Mouse (Mus musculus) C2C12 (cell line): ENCODE data around the gene Kcnj11. TPM values are rescaled to one million over a fixed set of nuclear protein-coding genes. Genes with fewer than 3 reads are reported as not detected.
A peak's percentile ranks its signal among the peaks of the same experiment; 100 is the strongest.

Experiments
- H3K27me3 ChIP-seq: one replicate; pipeline ENCODE4 v1.6.1; 2011; ENCODE audit not compliant: control insufficient read depth, insufficient read depth, insufficient read length
- H3K36me3 ChIP-seq: one replicate; pipeline ENCODE4 v1.6.1; 2011; ENCODE audit not compliant: control insufficient read depth, insufficient read depth
- H3K4me3 ChIP-seq: one replicate; pipeline ENCODE4 v1.5.1; 2011; ENCODE audit warnings: mild to moderate bottlenecking, control low read depth; ENCODE audit not compliant: poor library complexity, insufficient read depth, severe bottlenecking
- H3K79me2 ChIP-seq: one replicate; pipeline ENCODE4 v1.6.1; 2011; ENCODE audit not compliant: control insufficient read depth, insufficient read depth
- H3K79me3 ChIP-seq: one replicate; pipeline ENCODE4 v1.6.1; 2011; ENCODE audit warnings: low read depth, control low read depth
- H3ac ChIP-seq: one replicate; pipeline ENCODE3; 2011; ENCODE audit warnings: low read depth; ENCODE audit not compliant: control insufficient read depth, insufficient read length
- CEBPB ChIP-seq: IDR thresholded peaks from one replicate; pipeline ENCODE4 v1.6.1; 2011; ENCODE audit warnings: low read depth, mild to moderate bottlenecking, control low read depth, moderate library complexity
- CTCF ChIP-seq: IDR thresholded peaks from one replicate; pipeline ENCODE4 v1.5.1; 2011; ENCODE audit not compliant: control insufficient read depth, insufficient read depth, insufficient read length
- FOSL1 ChIP-seq: IDR thresholded peaks from one replicate; pipeline ENCODE4 v1.8.0; 2011; ENCODE audit warnings: mild to moderate bottlenecking, low read length; ENCODE audit not compliant: poor library complexity, insufficient read depth, severe bottlenecking
- MAX ChIP-seq: IDR thresholded peaks from one replicate; pipeline ENCODE4 v1.6.1; 2011; ENCODE audit warnings: mild to moderate bottlenecking, control low read depth
- MYOD1 ChIP-seq: IDR thresholded peaks from one replicate; pipeline ENCODE4 v1.6.1; 2011; ENCODE audit warnings: low read depth; ENCODE audit not compliant: control insufficient read depth, insufficient read length
- MYOG ChIP-seq: IDR thresholded peaks from one replicate; pipeline ENCODE4 v1.6.1; 2011; ENCODE audit not compliant: control insufficient read depth, insufficient read length; ENCODE audit errors: extremely low read depth
- USF1 ChIP-seq: IDR thresholded peaks from one replicate; pipeline ENCODE4 v1.6.1; 2011; ENCODE audit warnings: low read depth, mild to moderate bottlenecking, control low read depth, moderate library complexity
- polyA plus RNA-seq: library from polyadenylated mRNA; unstranded; fragments of >200 nt; fragmentation: generic; extraction: Trizol; gene quantifications from one replicate; pipeline ENCODE4 v1.2.1, GENCODE M21; 2012; ENCODE audit warnings: missing spikeins

Kcnj11 gene
- polyA plus RNA-seq, 1 experiment = not detected

GRCm38 (mm10) chr7:46096136-46096535 lies 4.4 kb downstream of the Kcnj11 start:
- Histone ChIP-seq H3K27me3 (peaks cover 40% of the 10 kb centered on the region), H3K79me2 (no peaks in the 10 kb centered on the region)
- TF ChIP-seq CEBPB = no peak
- peak; percentile 38 for TF ChIP-seq CTCF

GRCm38 (mm10) chr7:46092803-46093202 lies 7.8 kb downstream of the Kcnj11 start:
- no peak for TF ChIP-seq MYOD1
- TF ChIP-seq USF1 = no peak
- TF ChIP-seq FOSL1 = no peak
- no peak for TF ChIP-seq MAX
- no peak for TF ChIP-seq CEBPB
- no peak for TF ChIP-seq MYOG
- TF ChIP-seq CTCF = no peak
- H3K79me2 ChIP-seq = no peaks in the 10 kb centered on the region
- H3ac ChIP-seq = no peak overlapping the region
- H3K79me3 ChIP-seq = no peaks in the 10 kb centered on the region
- no peak overlapping the region for H3K4me3 ChIP-seq
- H3K36me3 ChIP-seq = no peaks in the 10 kb centered on the region
- peaks cover 23% of the 10 kb centered on the region for H3K27me3 ChIP-seq

More at GRCm38 (mm10) chr7:46096136-46096535, 4.4 kb downstream of the Kcnj11 start:
- Histone ChIP-seq H3K36me3 (no peaks in the 10 kb centered on the region), H3K4me3 (no peak overlapping the region), H3ac (no peak overlapping the region), H3K79me3 (no peaks in the 10 kb centered on the region)

GRCm38 (mm10) chr7:46088241-46088640 lies 12.3 kb downstream of the Kcnj11 start:
- TF ChIP-seq FOSL1 (no peak), MAX (no peak), USF1 (no peak), CEBPB (no peak), MYOD1 (no peak), MYOG (no peak), CTCF (no peak)
- no peaks in the 10 kb centered on the region for H3K79me2 ChIP-seq
- peaks cover 9% of the 10 kb centered on the region for H3K36me3 ChIP-seq
- peaks cover 7% of the 10 kb centered on the region for H3K27me3 ChIP-seq
- no peak overlapping the region for H3K4me3 ChIP-seq
- H3ac ChIP-seq = no peak overlapping the region
- H3K79me3 ChIP-seq = no peaks in the 10 kb centered on the region

- Histone ChIP-seq H3K4me3 (no peak overlapping the region), H3K79me3 (no peaks in the 10 kb centered on the region), H3K79me2 (no peaks in the 10 kb centered on the region), H3K36me3 (peaks cover 9% of the 10 kb centered on the region), H3ac (no peak overlapping the region), H3K27me3 (no peaks in the 10 kb centered on the region)
- no peak for TF ChIP-seq CEBPB
- no peak for TF ChIP-seq MYOD1
- TF ChIP-seq FOSL1 = no peak
- TF ChIP-seq CTCF = no peak
- no peak for TF ChIP-seq USF1
- no peak for TF ChIP-seq MYOG
- no peak for TF ChIP-seq MAX
Observed at GRCm38 (mm10) chr7:46086378-46086777, 14.2 kb downstream of the Kcnj11 start.

- Histone ChIP-seq H3K79me3 (no peaks in the 10 kb centered on the region), H3K36me3 (peaks cover 9% of the 10 kb centered on the region), H3ac (no peak overlapping the region), H3K79me2 (no peaks in the 10 kb centered on the region), H3K4me3 (no peak overlapping the region), H3K27me3 (no peaks in the 10 kb centered on the region)
- no peak for TF ChIP-seq CTCF
- no peak for TF ChIP-seq FOSL1
- TF ChIP-seq MYOG = no peak
- no peak for TF ChIP-seq USF1
- no peak for TF ChIP-seq MAX
- no peak for TF ChIP-seq MYOD1
- TF ChIP-seq CEBPB = no peak
Observed at GRCm38 (mm10) chr7:46084839-46085513, 15.6 kb downstream of the Kcnj11 start.

GRCm38 (mm10) chr7:46084024-46084423 lies 16.5 kb downstream of the Kcnj11 start:
- H3K36me3 ChIP-seq = peaks cover 9% of the 10 kb centered on the region
- TF ChIP-seq MYOD1 = no peak
- TF ChIP-seq CTCF = no peak
- no peak for TF ChIP-seq USF1
- no peak for TF ChIP-seq MYOG
- TF ChIP-seq MAX = no peak
- TF ChIP-seq CEBPB = no peak
- no peak for TF ChIP-seq FOSL1
- no peaks in the 10 kb centered on the region for H3K27me3 ChIP-seq
- H3ac ChIP-seq = no peak overlapping the region
- H3K4me3 ChIP-seq = no peak overlapping the region
- H3K79me2 ChIP-seq = no peaks in the 10 kb centered on the region
- H3K79me3 ChIP-seq = no peaks in the 10 kb centered on the region
